Mouse (Mus musculus) cerebellum, postnatal 36 days (tissue): Measurements from ENCODE around the gene Thtpa.

Experiments used
- DNase-seq, 2 experiments: peaks; one replicate each; pipeline ENCODE4 v3.0.0; 2021 to 2022; ENCODE audit warnings: mixed read lengths in 2 of 2

The Thtpa gene

DNA sequence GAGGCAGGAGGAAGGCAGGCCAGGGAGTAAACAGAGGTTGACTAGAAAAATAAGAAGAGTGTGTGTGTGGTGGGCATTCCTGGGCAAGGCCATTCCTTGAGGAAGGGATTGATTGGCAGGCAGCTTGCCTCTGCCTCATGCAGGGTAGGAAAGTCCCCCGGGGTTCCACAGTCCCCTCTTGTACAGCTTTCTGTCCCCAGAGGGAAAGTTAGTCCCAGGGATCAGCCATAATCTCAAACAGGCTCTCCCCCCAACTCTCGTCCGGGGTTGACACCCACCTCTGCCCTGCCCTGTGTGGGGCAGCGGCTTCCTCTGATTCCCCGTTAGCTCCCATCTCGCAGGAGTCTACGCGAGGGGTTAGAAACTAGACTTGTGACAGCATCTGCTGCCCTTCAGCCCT is 12.4 kb downstream of the Thtpa start:
- DNase-seq = no peak

- peak in 1 of 2 experiments; percentile 70 for DNase-seq
Observed at GRCm38 (mm10) chr14:55108202-55108870, 13.8 kb downstream of the Thtpa start.

- no peak for DNase-seq
Observed at GRCm38 (mm10) chr14:55109048-55109873, 14.7 kb downstream of the Thtpa start.

GRCm38 (mm10) chr14:55110076-55110475 is 15.5 kb downstream of the Thtpa start:
- DNase-seq = peak in 1 of 2 experiments; percentile 12

DNA sequence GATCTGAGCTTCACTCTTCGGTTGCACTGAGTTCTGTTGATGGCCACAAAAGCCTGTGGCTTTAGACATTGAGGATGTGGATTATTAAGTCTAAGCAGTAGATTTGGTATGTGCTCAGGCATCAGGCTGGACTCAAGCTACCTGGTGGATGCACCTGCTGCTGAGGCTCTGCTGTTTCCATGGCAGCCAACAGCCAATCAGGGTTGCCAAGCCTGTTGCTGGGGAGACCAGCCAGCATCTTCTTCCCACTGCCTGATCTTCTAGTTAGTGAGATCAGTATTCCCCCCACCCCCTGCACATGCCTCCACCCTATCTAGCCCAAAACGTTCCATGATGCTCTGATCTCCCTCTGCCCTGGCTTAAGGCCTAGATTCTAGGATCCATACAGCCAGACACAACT is 17.1 kb downstream of the Thtpa start:
- DNase-seq = peak; percentile 53 to 54

DNA sequence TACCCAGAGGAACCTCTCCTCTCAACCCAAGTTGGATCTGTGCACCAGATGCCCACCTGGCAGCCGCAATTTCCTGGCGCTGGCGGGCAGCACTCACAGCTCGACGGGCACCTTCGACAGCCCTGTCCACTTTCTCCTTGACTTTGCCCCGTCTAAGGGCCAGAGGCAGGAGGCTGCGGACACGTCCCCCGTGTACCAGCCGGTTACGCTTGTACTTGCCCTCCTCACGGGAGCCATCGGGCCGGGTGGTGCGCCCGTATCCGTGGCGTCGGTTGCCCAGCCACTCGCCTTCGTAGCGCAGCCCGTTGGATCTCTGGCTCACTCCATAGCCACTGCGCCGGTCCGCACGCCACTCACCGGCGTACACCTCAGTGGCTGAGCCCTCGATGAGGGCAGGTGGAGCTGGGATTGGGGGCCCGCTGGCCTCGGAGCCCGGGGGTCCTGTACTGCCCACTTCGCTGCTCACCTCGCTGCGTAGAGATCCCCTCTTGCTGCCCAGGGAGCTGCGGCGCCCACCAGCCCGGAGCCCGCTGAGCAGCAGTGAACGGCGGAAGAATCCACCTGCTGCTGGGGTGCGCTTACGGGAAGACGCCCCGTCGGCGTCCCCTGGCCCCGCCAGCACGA is 18.9 kb downstream of the Thtpa start:
- peak; percentile 31 to 36 for DNase-seq

DNA sequence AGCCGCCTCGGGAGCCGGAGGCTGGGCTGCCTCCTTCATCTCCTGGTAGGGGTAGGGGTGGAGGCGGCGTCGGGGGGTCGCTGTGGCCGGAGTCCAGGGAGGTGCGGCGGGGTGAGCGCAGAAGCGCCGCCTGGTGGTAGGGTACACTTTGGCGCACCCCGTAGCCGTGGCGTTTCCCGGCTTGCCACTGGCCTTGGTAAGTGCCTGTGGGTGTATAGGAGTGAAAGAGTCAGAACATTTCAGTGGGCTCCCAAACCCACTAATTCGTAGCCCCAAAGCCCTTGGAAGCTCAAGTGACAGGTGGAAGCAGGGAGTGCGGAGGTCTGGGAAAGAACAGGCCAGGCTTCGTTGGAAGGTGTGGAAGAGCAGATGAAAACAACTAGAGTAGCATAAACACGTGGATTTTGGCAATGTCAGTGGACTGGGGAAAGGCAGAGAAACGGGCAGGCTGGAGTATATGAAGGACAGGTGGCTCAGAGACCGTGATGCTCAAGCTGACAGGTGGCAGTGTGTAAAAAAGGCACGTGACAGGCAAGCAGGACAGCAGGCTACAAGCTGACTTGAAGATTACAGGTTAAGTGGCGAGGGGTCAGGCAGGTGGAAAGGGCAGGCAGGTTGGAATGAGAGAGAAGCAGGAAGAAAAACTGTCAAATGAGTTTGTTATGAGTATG is 19.5 kb downstream of the Thtpa start:
- peak; percentile 63 to 71 for DNase-seq

DNA sequence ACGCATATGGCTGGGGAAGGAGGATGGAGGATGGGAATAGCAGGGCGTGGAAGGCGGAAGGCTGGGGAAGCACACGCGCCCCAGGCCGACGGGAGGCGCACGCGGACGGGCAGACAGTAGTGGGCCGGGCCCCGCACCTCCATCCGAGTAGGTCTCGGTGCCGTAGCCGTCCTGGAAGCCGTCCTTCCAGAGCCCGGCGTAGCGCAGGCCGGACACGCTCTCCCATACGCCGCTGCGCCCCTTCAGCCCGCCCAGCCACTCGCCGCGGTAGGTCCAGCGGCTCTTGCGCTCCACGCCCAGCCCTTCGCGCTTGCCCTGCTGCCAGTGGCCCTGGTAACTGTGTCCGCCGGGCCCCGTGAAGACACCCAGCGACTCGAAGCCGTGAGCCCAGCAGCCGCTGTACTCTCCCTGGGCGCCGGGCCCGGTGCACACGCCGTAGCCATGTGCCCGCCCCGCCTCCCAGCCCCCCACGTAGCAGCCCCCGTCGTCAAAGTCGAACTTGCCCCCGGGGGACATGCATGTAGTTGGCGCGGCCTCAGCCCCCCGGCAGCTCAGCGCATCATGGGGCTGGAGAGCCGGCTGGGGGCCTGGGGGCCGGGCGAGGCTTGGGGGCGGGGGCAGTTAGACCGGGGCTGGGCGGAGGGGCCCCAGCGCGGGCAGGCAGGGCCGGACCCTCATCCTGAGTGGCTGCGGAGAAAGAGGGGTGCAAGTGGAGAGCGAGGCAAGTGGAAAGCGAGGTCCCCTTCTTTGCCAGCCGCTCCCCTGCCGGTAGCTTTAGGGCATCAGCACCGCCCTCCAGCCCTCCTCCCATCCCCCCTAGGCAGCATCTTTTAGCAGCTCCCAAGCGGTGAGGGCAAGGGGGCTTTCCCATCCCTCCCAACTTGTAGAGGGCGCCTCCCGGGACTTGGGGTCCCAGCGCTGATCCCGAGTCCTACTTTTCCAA is 20.4 kb downstream of the Thtpa start:
- peak; percentile 73 to 79 for DNase-seq

DNA sequence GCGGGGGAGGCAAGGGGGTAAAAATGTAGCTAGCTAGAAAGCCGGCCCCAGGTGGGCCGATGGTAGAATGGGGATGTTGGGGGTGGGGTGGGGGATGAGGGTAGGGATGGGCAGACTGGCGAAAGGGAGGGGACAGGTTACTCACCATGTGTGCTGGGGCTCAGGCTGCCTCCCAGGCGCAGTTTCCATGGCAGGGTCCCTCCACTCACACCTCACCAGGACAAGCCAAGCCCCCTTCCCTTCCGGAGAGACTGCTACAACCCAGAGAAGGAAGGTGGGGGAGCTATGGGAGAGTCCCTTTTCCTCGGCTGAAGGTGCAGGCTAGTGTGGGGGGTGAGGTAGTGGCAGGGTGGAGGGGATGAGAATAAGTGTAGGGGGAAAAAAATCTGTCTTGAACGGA is 21.3 kb downstream of the Thtpa start:
- peak; percentile 44 to 52 for DNase-seq

DNA sequence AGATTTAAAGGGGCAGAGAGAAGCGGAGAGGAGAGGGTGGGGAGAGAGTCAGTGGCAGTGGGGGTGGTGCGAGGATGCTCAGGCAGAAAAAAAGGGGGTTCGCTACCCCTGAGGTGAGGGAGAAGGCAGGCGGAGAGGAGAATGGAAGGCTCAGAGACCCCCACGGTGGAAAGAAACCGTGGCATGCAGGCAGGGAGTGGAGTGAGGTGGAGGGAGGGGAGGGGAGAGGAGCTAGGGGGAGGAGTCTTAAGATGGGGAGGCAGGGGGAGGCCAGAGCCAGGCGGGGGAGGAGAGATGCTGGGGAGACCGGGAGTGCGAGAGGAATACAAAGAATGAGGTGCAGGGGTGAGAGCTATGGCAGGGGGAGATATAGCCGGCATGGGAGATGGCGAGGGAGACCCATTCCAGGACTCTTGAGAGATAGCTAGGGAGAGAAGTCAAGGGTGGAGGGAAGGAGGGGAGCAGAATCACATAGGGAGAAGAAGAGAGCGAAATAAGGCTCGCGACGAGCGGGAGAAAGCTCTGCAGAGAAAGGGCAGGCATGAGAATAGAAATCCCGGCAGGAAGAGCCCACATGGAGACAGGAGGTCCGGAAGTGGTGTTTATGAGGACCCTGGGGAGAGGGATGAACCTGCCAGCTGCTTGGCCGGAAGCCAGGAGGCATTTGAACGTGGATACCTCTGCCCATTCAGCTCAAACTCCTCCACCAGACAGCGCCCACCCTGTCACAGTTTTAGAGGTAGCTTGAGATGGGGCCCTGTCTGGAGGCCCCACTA is 22.0 kb downstream of the Thtpa start, which contains the start of gene Jph4:
Gene Jph4 (minus strand): TSS at position 511 of the 776 bp plus-strand sequence.
- peak; percentile 81 to 82 for DNase-seq

GRCm38 (mm10) chr14:55118852-55119251 is 24.3 kb downstream of the Thtpa start:
- DNase-seq = peak; percentile 91 to 92

DNA sequence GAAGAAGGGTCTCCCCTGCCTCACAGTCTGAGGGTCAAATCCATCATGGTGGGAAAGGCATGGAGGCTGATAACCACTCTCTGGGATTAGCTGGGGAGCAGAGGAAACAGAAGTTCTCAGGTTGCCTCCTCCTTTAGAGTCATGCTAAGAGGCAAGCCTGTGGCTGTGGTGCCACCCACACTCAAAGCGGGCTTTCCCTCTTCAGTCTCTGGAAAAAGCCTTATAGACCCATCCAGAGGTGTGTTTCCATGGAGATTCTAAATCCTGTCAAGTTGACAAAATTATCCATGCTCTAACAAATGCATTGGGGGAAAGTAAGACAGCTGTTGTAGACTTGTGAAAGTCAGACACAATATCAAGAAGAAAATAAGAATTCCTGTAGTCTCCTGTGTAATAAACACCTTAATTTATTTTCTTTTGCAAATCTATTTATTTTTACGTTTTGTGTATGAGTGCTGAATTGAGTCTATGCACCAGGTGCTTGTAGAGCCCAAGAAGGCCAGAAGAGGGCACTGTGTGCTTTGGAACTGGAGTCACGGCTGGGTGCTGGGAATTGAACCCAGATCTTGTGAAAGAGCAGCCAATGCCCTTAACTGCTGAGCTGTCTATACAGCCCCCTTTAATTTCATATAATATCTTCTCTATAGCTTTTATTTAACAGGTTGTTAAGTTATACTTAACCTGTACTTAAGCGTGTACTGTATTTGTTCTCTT is 25.0 kb downstream of the Thtpa start:
- DNase-seq = peak; percentile 39 to 41

DNA sequence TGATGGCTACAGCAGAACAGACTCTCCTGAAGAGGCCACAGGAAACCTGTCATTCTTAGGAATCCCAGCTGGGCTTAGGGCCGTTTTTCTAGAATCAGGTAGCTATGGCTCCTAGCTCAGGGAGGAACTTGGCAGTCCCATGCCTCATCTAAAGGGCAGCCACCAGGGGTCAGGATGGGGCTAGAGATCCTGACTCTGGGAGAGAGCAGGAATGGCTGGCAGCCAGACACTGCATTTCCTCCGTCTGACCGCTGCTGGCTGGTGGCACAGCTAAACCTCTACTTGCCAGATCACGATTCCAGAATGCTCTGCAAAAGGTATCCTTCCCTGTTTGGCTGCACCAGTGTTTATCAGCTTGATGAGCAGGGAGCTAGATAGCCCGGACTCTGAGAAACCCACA is 27.4 kb downstream of the Thtpa start:
- DNase-seq = peak; percentile 93 to 95

GRCm38 (mm10) chr14:55122359-55122758 is 27.8 kb downstream of the Thtpa start:
- no peak for DNase-seq

DNA sequence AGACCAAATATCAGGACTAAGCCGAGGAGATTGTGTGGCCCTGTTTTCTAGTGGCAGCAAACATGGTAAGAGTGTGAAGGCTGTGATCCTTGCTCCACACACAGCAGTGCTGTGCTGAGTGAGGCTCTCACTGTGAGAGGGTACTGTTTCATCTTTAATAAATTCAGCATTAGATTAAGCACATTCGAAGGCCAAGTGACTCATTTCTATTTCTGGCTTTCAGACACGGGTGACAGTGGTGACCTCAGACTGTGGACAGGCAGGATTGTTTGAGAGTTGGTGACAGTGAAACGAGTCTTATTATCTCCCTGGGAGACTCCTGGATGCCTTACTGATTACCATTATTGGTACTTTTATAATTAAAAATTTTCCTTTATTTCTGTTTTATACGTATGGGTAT is 31.1 kb downstream of the Thtpa start:
- peak in 1 of 2 experiments; percentile 14 for DNase-seq

DNA sequence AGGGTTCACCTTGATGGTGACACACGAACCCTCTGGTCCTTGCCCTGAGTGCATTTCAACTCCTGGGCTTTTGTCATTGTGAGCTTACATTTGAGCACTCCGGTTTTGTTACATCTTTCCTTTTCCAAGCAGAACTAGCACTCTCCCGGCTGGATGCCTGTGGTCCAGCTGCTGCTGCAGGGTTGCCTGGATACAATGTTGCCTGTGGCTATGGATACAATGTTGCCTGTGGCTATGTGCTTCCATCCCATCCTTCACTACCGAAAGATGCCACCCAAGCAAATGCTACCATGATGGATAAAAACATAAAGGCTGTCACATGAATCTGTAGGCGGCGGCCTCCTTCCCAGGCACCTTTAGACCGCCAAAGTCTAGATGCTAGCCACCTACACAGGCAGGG is 31.9 kb downstream of the Thtpa start:
- DNase-seq = no peak

DNA sequence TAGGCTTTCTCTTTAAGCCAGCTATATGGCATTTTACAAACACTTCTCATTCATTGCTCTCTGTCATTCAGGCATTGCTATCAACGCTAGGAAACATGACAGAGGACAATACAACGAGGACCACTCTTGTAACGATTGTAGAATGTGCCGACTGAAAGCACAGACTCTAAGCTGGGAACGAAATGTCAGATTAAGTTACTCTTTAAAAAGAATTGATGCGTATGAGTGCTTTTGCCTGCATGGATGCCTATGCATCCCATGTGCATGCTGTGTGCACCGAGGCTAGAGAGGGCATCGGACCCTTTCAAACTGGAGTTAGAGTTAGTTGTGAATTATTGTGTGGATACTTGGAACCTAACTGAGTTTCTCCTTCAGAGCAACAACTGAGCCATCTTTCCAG is 41.1 kb downstream of the Thtpa start:
- DNase-seq = no peak

DNA sequence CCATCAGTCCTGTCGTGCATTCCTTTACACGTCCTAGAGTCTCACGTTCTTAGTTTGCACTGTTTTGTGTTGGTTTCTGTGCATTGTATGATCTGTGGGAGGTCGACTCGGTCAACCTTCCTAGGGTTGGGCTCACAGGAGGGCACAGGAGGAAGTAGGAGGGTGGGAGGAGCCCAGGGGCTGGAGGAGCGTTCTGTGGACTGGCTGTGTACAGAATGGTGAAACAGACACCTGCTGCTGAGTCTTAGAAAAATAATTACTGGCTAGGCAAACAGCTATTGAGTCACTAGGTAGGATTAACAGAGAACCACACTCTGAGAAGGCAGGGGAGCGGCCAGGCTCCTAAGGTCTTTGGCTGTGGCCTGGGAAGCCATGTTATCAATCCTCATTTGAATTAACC is 44.7 kb downstream of the Thtpa start:
- no peak for DNase-seq

DNA sequence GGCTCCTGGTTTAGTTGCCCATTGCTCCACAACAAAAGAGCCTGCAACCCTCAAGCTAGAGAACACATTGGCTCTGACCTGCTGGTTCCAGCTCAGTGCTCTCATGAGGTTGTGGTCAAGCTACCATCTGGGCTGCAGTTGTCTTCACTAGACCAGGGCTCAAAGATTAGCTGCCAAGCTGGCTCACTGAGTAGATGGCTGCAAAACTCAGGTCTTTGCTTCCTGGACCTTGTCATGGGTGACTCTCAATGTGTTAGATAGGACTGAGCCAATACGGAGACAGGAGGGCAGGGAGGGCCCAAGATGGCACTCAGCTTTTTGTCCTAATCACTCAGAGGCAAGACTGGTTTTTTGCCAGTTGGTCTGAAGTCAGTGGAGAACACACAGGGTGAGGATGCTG is 51.7 kb downstream of the Thtpa start:
- no peak for DNase-seq

- DNase-seq = no peak
Observed at GRCm38 (mm10) chr14:55146829-55147401, 52.3 kb downstream of the Thtpa start.
